ENCODE assay signal across 15 mouse cellular contexts in genomic region chr16:43932319-43932718, GRCm38 (mm10).
"Had no signal": no experiment of that assay in that cellular context is flagged by ENCODE, and none has a peak within 500 bp of the region (broad histone marks: within the 10 kb centered on the region; RNA-seq: fewer than 3 reads in every experiment).

No protein-coding gene starts in this region.

- H3K4me1 ChIP-seq: limb, embryonic 10.5 days; midbrain, embryonic 15.5 days had no signal

- H3K9me3 ChIP-seq: limb, embryonic 10.5 days; liver, embryonic 15.5 days; megakaryocyte, embryonic 14.5 days; midbrain, embryonic 15.5 days had no signal

- H3K27ac ChIP-seq: limb, embryonic 10.5 days; liver, embryonic 15.5 days; macrophage; midbrain, embryonic 15.5 days had no signal

- ATAC-seq: inflammation-experienced regulatory T-cells, adult 6 months; intestine, postnatal 0 days; midbrain, embryonic 15.5 days had no signal

- H3K4me2 ChIP-seq: liver, embryonic 11.5 days; liver, embryonic 15.5 days; midbrain, embryonic 11.5 days; midbrain, embryonic 15.5 days had no signal

- H3K9ac ChIP-seq: liver, embryonic 15.5 days; midbrain, embryonic 15.5 days had no signal

- H3K36me3 ChIP-seq: limb, embryonic 10.5 days; liver, embryonic 15.5 days; midbrain, embryonic 15.5 days had no signal

- H3K4me3 ChIP-seq: limb, embryonic 10.5 days; liver, embryonic 15.5 days; megakaryocyte, embryonic 14.5 days; midbrain, embryonic 15.5 days had no signal

- DNase-seq: kidney, adult 8-10 months; kidney, postnatal 25 days; lung, adult 2 months; lung, postnatal 10 days; retina, postnatal 1 day; thymus, postnatal 4 days had no signal

- H3K27me3 ChIP-seq: liver, embryonic 15.5 days; megakaryocyte, embryonic 14.5 days; midbrain, embryonic 15.5 days had no signal
